Mouse (Mus musculus) left cerebral cortex, adult 18-20 months (tissue): Measurements from ENCODE around the gene Cspg5. TPM values are rescaled to one million over a fixed set of nuclear protein-coding genes. Genes with fewer than 3 reads are reported as not detected.

Experiments used
- DNase-seq, 2 experiments: peaks; one replicate each; pipeline ENCODE4 v3.0.0; 2021 to 2022; ENCODE audit warnings: low spot score in 2 of 2, mixed read lengths in 1 of 2
- microRNA-seq, 2 experiments: library from miRNA; unstranded; fragments of <30 nt; microRNA quantifications; one replicate each; pipeline ENCODE4 v1.2.0; 2021
- total RNA-seq, 2 experiments: library from RNA; stranded (reverse); gene quantifications; 2 replicates each; pipeline ENCODE4 v1.2.3; 2021

Cspg5 gene
- total RNA-seq, 2 experiments from 2014 or later, result 365 to 384 TPM

- no peak for DNase-seq
These were observed 62.8 kb downstream of the Cspg5 start for GRCm38 (mm10) chr9:110306371-110306770.

Small RNAs within 50 kb of the gene (microRNA-seq; reads per million reads assigned to microRNA genes)
- gene Mir6236, result 30.2 to 32.1 reads per million in 2 experiments

Other genes with a start within 250 kb of the Cspg5 start
- 10 to 100 TPM; 69.0 to 72.1 TPM for gene Smarcc1, start 126.1 kb upstream of the Cspg5 start, total RNA-seq
- 100 to 1,000 TPM; 168 to 171 TPM for gene Dhx30, start 126.0 kb upstream of the Cspg5 start, total RNA-seq
- 10 to 100 TPM in 1 of 2 experiments, 1 to 10 TPM in 1; 10.0 to 13.6 TPM for gene Elp6, start 61.4 kb downstream of the Cspg5 start, total RNA-seq
- 100 to 1,000 TPM in 1 of 2 experiments, 10 to 100 TPM in 1; 91.7 to 103 TPM for gene Scap, start 89.5 kb downstream of the Cspg5 start, total RNA-seq
- 10 to 100 TPM; 53.1 to 55.5 TPM for gene Ptpn23, start 164.4 kb downstream of the Cspg5 start, total RNA-seq
- under 1 TPM in 1 of 2 experiments, not detected in 1; 0.51 TPM for gene Ngp, start 176.0 kb downstream of the Cspg5 start, total RNA-seq
- 10 to 100 TPM; 30.0 to 30.6 TPM for gene Klhl18, start 232.9 kb downstream of the Cspg5 start, total RNA-seq
- 1 to 10 TPM; 3.6 to 5.3 TPM for gene Kif9, start 233.2 kb downstream of the Cspg5 start, total RNA-seq